Mouse (Mus musculus): ENCODE results near the gene Ctxn2. TPM values are rescaled to one million over a fixed set of nuclear protein-coding genes. Genes with fewer than 3 reads are reported as not detected.
"Not testable (repeated sequence)": the region's sequence is repeated elsewhere in the genome, so short reads cannot be mapped to it uniquely, and the experiment has no call there.

Gene Ctxn2
- polyA plus RNA-seq (2015; fragmentation: Nextera tagmentation; extraction: Ambion mirVana) = not detected in 2 replicates

- 3% methylated on average over 39 of the region's 39 CpGs for WGBS (ENCODE audit: insufficient replicate concordance)
- peaks cover 14% of the 10 kb centered on the region for H3K27me3 ChIP-seq
- DNase-seq (peak; percentile 61), ATAC-seq (ENCODE audit: low read depth) (no peak)
- no peaks in the 10 kb centered on the region for H3K36me3 ChIP-seq
- H3K9me3 ChIP-seq (replicated peaks) = no peaks in the 10 kb centered on the region
- no peak within 1 kb of the TSS for H3K9ac ChIP-seq
- peak within 1 kb of the TSS; percentile 23; the same call in 1 of the 2 replicates for H3K4me3 ChIP-seq (replicated peaks)
- peak within 1 kb of the TSS; percentile 53 for H3K4me2 ChIP-seq
- peaks cover 8% of the 10 kb centered on the region for H3K4me1 ChIP-seq (replicated peaks)
- no peak within 1 kb of the TSS for H3K27ac ChIP-seq
Measured at GRCm38 (mm10) chr2:125135903-125136811, at the start of gene Ctxn2. TSS of gene Ctxn2 (plus strand) at chr2:125136692.

- WGBS (ENCODE audit: insufficient replicate concordance) = 92% methylated on average over 7 of the region's 7 CpGs
- Histone ChIP-seq H3K27ac (no peak overlapping the region), H3K9me3 (replicated peaks) (no peaks in the 10 kb centered on the region), H3K27me3 (no peaks in the 10 kb centered on the region), H3K9ac (no peak overlapping the region), H3K4me3 (replicated peaks) (no peak overlapping the region), H3K4me1 (replicated peaks) (no peaks in the 10 kb centered on the region), H3K36me3 (peaks cover 61% of the 10 kb centered on the region), H3K4me2 (no peak overlapping the region)
- ATAC-seq (ENCODE audit: low read depth) (no peak), DNase-seq (no peak)
Measured at GRCm38 (mm10) chr2:125088757-125089156, 47.7 kb upstream of the Ctxn2 start.

- H3K4me3 ChIP-seq (replicated peaks); H3K9me3 ChIP-seq (replicated peaks); DNase-seq; H3K27me3 ChIP-seq; H3K27ac ChIP-seq; H3K4me1 ChIP-seq (replicated peaks); ATAC-seq (ENCODE audit: low read depth); H3K4me2 ChIP-seq; H3K9ac ChIP-seq: not testable (repeated sequence)
- peaks cover 63% of the 10 kb centered on the region for H3K36me3 ChIP-seq
- WGBS (ENCODE audit: insufficient replicate concordance) = 61% methylated on average over 3 of the region's 3 CpGs
Measured at GRCm38 (mm10) chr2:125092123-125092522, 44.4 kb upstream of the Ctxn2 start.

GRCm38 (mm10) chr2:125104491-125104890 is 32.0 kb upstream of the Ctxn2 start:
- not testable (repeated sequence) for H3K4me2 ChIP-seq; H3K4me3 ChIP-seq (replicated peaks); H3K4me1 ChIP-seq (replicated peaks); ATAC-seq (ENCODE audit: low read depth); H3K9me3 ChIP-seq (replicated peaks); H3K9ac ChIP-seq; DNase-seq; H3K27me3 ChIP-seq; H3K27ac ChIP-seq
- WGBS (ENCODE audit: insufficient replicate concordance) = 93% methylated on average over 13 of the region's 13 CpGs
- H3K36me3 ChIP-seq = peaks cover 66% of the 10 kb centered on the region

- not testable (repeated sequence) for H3K27me3 ChIP-seq; DNase-seq; ATAC-seq (ENCODE audit: low read depth); H3K4me3 ChIP-seq (replicated peaks); H3K27ac ChIP-seq; H3K4me1 ChIP-seq (replicated peaks); H3K4me2 ChIP-seq; H3K9me3 ChIP-seq (replicated peaks); H3K9ac ChIP-seq
- H3K36me3 ChIP-seq = peaks cover 59% of the 10 kb centered on the region
- 91% methylated on average over 4 of the region's 4 CpGs for WGBS (ENCODE audit: insufficient replicate concordance)
Measured at GRCm38 (mm10) chr2:125106536-125106935, 30.0 kb upstream of the Ctxn2 start.

- Histone ChIP-seq H3K4me1 (replicated peaks) (peaks cover 41% of the 10 kb centered on the region), H3K27ac (no peak overlapping the region), H3K4me2 (0 out of 2 replicates have a peak overlapping the region, but pooled peaks have one; percentile 8), H3K9me3 (replicated peaks) (no peaks in the 10 kb centered on the region), H3K27me3 (no peaks in the 10 kb centered on the region), H3K36me3 (peaks cover 15% of the 10 kb centered on the region), H3K4me3 (replicated peaks) (no peak overlapping the region), H3K9ac (no peak overlapping the region)
- ATAC-seq (ENCODE audit: low read depth) (no peak), DNase-seq (no peak)
- WGBS (ENCODE audit: insufficient replicate concordance) = 68% methylated on average over 6 of the region's 6 CpGs
Measured at GRCm38 (mm10) chr2:125119381-125120110, 16.9 kb upstream of the Ctxn2 start.

GRCm38 (mm10) chr2:125122288-125122623 is 14.2 kb upstream of the Ctxn2 start:
- Histone ChIP-seq H3K9me3 (replicated peaks) (no peaks in the 10 kb centered on the region), H3K27ac (0 out of 2 replicates have a peak overlapping the region, but pooled peaks have one; percentile 80), H3K36me3 (no peaks in the 10 kb centered on the region), H3K4me3 (replicated peaks) (peak overlapping the region; percentile 73), H3K4me2 (peak overlapping the region; percentile 82), H3K9ac (peak overlapping the region; percentile 87), H3K4me1 (replicated peaks) (peaks cover 41% of the 10 kb centered on the region), H3K27me3 (no peaks in the 10 kb centered on the region)
- 14% methylated on average over 4 of the region's 4 CpGs for WGBS (ENCODE audit: insufficient replicate concordance)
- DNase-seq (no peak), ATAC-seq (ENCODE audit: low read depth) (no peak)

- DNase-seq (peak; percentile 45), ATAC-seq (ENCODE audit: low read depth) (peak; percentile 84)
- Histone ChIP-seq H3K4me2 (peak overlapping the region; percentile 82), H3K27ac (peak overlapping the region; percentile 80), H3K27me3 (no peaks in the 10 kb centered on the region), H3K4me1 (replicated peaks) (peaks cover 41% of the 10 kb centered on the region), H3K9ac (peak overlapping the region; percentile 87), H3K9me3 (replicated peaks) (no peaks in the 10 kb centered on the region), H3K4me3 (replicated peaks) (peak overlapping the region; percentile 73), H3K36me3 (no peaks in the 10 kb centered on the region)
- under 1% methylated on average over 45 of the region's 59 CpGs for WGBS (ENCODE audit: insufficient replicate concordance)
Measured at GRCm38 (mm10) chr2:125122624-125123476, 13.6 kb upstream of the Ctxn2 start.

GRCm38 (mm10) chr2:125123477-125123852 is 13.0 kb upstream of the Ctxn2 start, which contains the start of gene Myef2:
TSS of gene Myef2 (minus strand) at chr2:125123661.
- Histone ChIP-seq H3K9me3 (replicated peaks) (no peaks in the 10 kb centered on the region), H3K4me3 (replicated peaks) (peak within 1 kb of the TSS; percentile 73), H3K4me1 (replicated peaks) (peaks cover 38% of the 10 kb centered on the region), H3K36me3 (no peaks in the 10 kb centered on the region), H3K27me3 (no peaks in the 10 kb centered on the region), H3K4me2 (peak within 1 kb of the TSS; percentile 82), H3K9ac (peak within 1 kb of the TSS; percentile 87), H3K27ac (peak within 1 kb of the TSS; percentile 80)
- ATAC-seq (ENCODE audit: low read depth) (peak; percentile 89), DNase-seq (peak; percentile 74)
- WGBS (ENCODE audit: insufficient replicate concordance) = 1% methylated on average over 32 of the region's 48 CpGs

GRCm38 (mm10) chr2:125125824-125126223 is 10.7 kb upstream of the Ctxn2 start:
- H3K27me3 ChIP-seq = no peaks in the 10 kb centered on the region
- ATAC-seq (ENCODE audit: low read depth) (no peak), DNase-seq (no peak)
- no peak overlapping the region for H3K4me3 ChIP-seq (replicated peaks)
- H3K27ac ChIP-seq = no peak overlapping the region
- H3K4me2 ChIP-seq = no peak overlapping the region
- no peak overlapping the region for H3K9ac ChIP-seq
- H3K36me3 ChIP-seq = no peaks in the 10 kb centered on the region
- no peaks in the 10 kb centered on the region for H3K9me3 ChIP-seq (replicated peaks)
- WGBS (ENCODE audit: insufficient replicate concordance) = 18% methylated on average over 4 of the region's 4 CpGs
- peaks cover 20% of the 10 kb centered on the region for H3K4me1 ChIP-seq (replicated peaks)

- ATAC-seq (ENCODE audit: low read depth) = no peak
- H3K4me1 ChIP-seq (replicated peaks) = peaks cover 11% of the 10 kb centered on the region
- H3K27ac ChIP-seq = no peak overlapping the region
- H3K4me3 ChIP-seq (replicated peaks) = no peak overlapping the region
- no peak overlapping the region for H3K9ac ChIP-seq
- no peaks in the 10 kb centered on the region for H3K9me3 ChIP-seq (replicated peaks)
- DNase-seq = no peak
- 45% methylated on average over 3 of the region's 3 CpGs for WGBS (ENCODE audit: insufficient replicate concordance)
- no peak overlapping the region for H3K4me2 ChIP-seq
- H3K36me3 ChIP-seq = no peaks in the 10 kb centered on the region
- no peaks in the 10 kb centered on the region for H3K27me3 ChIP-seq
Measured at GRCm38 (mm10) chr2:125126792-125127191, 9.7 kb upstream of the Ctxn2 start.
